Mouse (Mus musculus): ENCODE results near the gene Camk1.

Camk1 gene

GRCm38 (mm10) chr6:113306322-113306985 is 37.3 kb downstream of the Camk1 start:
- peak; percentile 98 for DNase-seq (ENCODE audit: low read depth, low spot score)

- peak; percentile 30 for DNase-seq (ENCODE audit: low read depth, low spot score)
These were observed 41.5 kb downstream of the Camk1 start for GRCm38 (mm10) chr6:113302258-113302657.

GRCm38 (mm10) chr6:113301350-113301749 is 42.4 kb downstream of the Camk1 start:
- no peak for DNase-seq (ENCODE audit: low read depth, low spot score)

GRCm38 (mm10) chr6:113296639-113297038 is 47.1 kb downstream of the Camk1 start:
- DNase-seq (ENCODE audit: low read depth, low spot score), result no peak

- DNase-seq (ENCODE audit: low read depth, low spot score), result no peak
These were observed 47.7 kb downstream of the Camk1 start for GRCm38 (mm10) chr6:113296046-113296445.

- DNase-seq (ENCODE audit: low read depth, low spot score), result no peak
These were observed 50.8 kb downstream of the Camk1 start for GRCm38 (mm10) chr6:113292938-113293337.

- no peak for DNase-seq (ENCODE audit: low read depth, low spot score)
These were observed 53.4 kb downstream of the Camk1 start for GRCm38 (mm10) chr6:113290346-113290745.

- no peak for DNase-seq (ENCODE audit: low read depth, low spot score)
These were observed 54.4 kb downstream of the Camk1 start for GRCm38 (mm10) chr6:113289346-113289745.

GRCm38 (mm10) chr6:113287236-113287635 is 56.5 kb downstream of the Camk1 start:
- no peak for DNase-seq (ENCODE audit: low read depth, low spot score)

- no peak for DNase-seq (ENCODE audit: low read depth, low spot score)
These were observed 57.5 kb downstream of the Camk1 start for GRCm38 (mm10) chr6:113286316-113286715.

- no peak for DNase-seq (ENCODE audit: low read depth, low spot score)
These were observed 58.9 kb downstream of the Camk1 start for GRCm38 (mm10) chr6:113284931-113285330.
